Mouse (Mus musculus): ENCODE results near the gene Casc1. TPM values are rescaled to one million over a fixed set of nuclear protein-coding genes. Genes with fewer than 3 reads are reported as not detected.

Gene Casc1
- polyA plus RNA-seq, 2 experiments = 0.09 to 0.19 TPM

GRCm38 (mm10) chr6:145250185-145250791 is 39.5 kb upstream of the Casc1 start, which contains the start of gene Kras:
Gene Kras, minus strand, starts transcription at chr6:145250239.
- Histone ChIP-seq H3K4me1 (replicated peaks; ENCODE audit: control insufficient read depth in 2 of 2, insufficient read depth in 2 of 2, low read length in 1 of 2) (peaks cover 6 to 16% of the 10 kb centered on the region in 2 experiments), H3K27me3 (ENCODE audit: control insufficient read depth, insufficient read depth, low read length) (no peaks in the 10 kb centered on the region), H3K27ac (peak within 1 kb of the TSS; percentile 51), H3K4me2 (ENCODE audit: low read depth) (peak within 1 kb of the TSS; percentile 78), H3K4me3 (ENCODE audit: insufficient read depth in 1 of 2, low read depth in 2 of 2, low read length in 2 of 2) (peak within 1 kb of the TSS; percentile 73 to 98), H3K36me3 (replicated peaks; ENCODE audit: control insufficient read depth, insufficient read depth, low read depth) (peaks cover 11% of the 10 kb centered on the region; the same call in 1 of the 2 replicates), H3K9me3 (ENCODE audit: control insufficient read depth, low read length) (no peaks in the 10 kb centered on the region), H3K9ac (replicated peaks) (peak within 1 kb of the TSS; percentile 98)
- TF ChIP-seq CTCF (IDR thresholded peaks at IDR 0.05; ENCODE audit: low read depth) (no peak), EP300 (IDR thresholded peaks at IDR 0.05; ENCODE audit: low read depth) (no peak)
- under 1% methylated on average over 55 of the region's 83 CpGs for WGBS (ENCODE audit: insufficient replicate concordance)
- ATAC-seq (ENCODE audit: insufficient read depth) = peak; percentile 92
- DNase-seq (ENCODE audit: low read depth in 3 of 3, low spot score in 3 of 3) = peak; percentile 81 to 85 (median 85)

GRCm38 (mm10) chr6:145249291-145250184 is 38.7 kb upstream of the Casc1 start:
- peak overlapping the region; percentile 98 for H3K9ac ChIP-seq (replicated peaks)
- peak; percentile 30 to 44 (median 34) for DNase-seq (ENCODE audit: low read depth in 3 of 3, low spot score in 3 of 3)
- peak; percentile 77 for ATAC-seq (ENCODE audit: insufficient read depth)
- H3K4me2 ChIP-seq (ENCODE audit: low read depth) = peak overlapping the region; percentile 78
- H3K9me3 ChIP-seq (ENCODE audit: control insufficient read depth, low read length) = no peaks in the 10 kb centered on the region
- peak overlapping the region; percentile 51 for H3K27ac ChIP-seq
- TF ChIP-seq CTCF (IDR thresholded peaks at IDR 0.05; ENCODE audit: low read depth) (no peak), EP300 (IDR thresholded peaks at IDR 0.05; ENCODE audit: low read depth) (no peak)
- WGBS (ENCODE audit: insufficient replicate concordance) = under 1% methylated on average over 103 of the region's 124 CpGs
- peaks cover 14% of the 10 kb centered on the region for H3K36me3 ChIP-seq (replicated peaks; ENCODE audit: control insufficient read depth, insufficient read depth, low read depth)
- H3K27me3 ChIP-seq (ENCODE audit: control insufficient read depth, insufficient read depth, low read length) = no peaks in the 10 kb centered on the region
- H3K4me1 ChIP-seq (replicated peaks; ENCODE audit: control insufficient read depth in 2 of 2, insufficient read depth in 2 of 2, low read length in 1 of 2) = peaks cover 6 to 16% of the 10 kb centered on the region in 2 experiments
- H3K4me3 ChIP-seq (ENCODE audit: insufficient read depth in 1 of 2, low read depth in 2 of 2, low read length in 2 of 2) = peak overlapping the region; percentile 73 to 98

- ATAC-seq (ENCODE audit: insufficient read depth) = no peak
- 66% methylated on average over 3 of the region's 3 CpGs for WGBS (ENCODE audit: insufficient replicate concordance)
- TF ChIP-seq CTCF (IDR thresholded peaks at IDR 0.05; ENCODE audit: low read depth) = no peak
- no peak for TF ChIP-seq EP300 (IDR thresholded peaks at IDR 0.05; ENCODE audit: low read depth)
These were observed 37.1 kb upstream of the Casc1 start for GRCm38 (mm10) chr6:145247886-145248285.

GRCm38 (mm10) chr6:145246841-145247240 is 36.0 kb upstream of the Casc1 start:
- DNase-seq (ENCODE audit: low read depth in 3 of 3, low spot score in 3 of 3) (no peak), ATAC-seq (ENCODE audit: insufficient read depth) (no peak)
- 89% methylated on average over 5 of the region's 5 CpGs for WGBS (ENCODE audit: insufficient replicate concordance)
- H3K36me3 ChIP-seq (replicated peaks; ENCODE audit: control insufficient read depth, insufficient read depth, low read depth) = peaks cover 19% of the 10 kb centered on the region
- no peak overlapping the region for H3K4me2 ChIP-seq (ENCODE audit: low read depth)
- H3K9me3 ChIP-seq (ENCODE audit: control insufficient read depth, low read length) = no peaks in the 10 kb centered on the region
- no peak overlapping the region for H3K4me3 ChIP-seq (ENCODE audit: insufficient read depth in 1 of 2, low read depth in 2 of 2, low read length in 2 of 2)
- peaks cover 6 to 16% of the 10 kb centered on the region in 2 experiments for H3K4me1 ChIP-seq (replicated peaks; ENCODE audit: control insufficient read depth in 2 of 2, insufficient read depth in 2 of 2, low read length in 1 of 2)
- no peaks in the 10 kb centered on the region for H3K27me3 ChIP-seq (ENCODE audit: control insufficient read depth, insufficient read depth, low read length)
- no peak for TF ChIP-seq EP300 (IDR thresholded peaks at IDR 0.05; ENCODE audit: low read depth)
- TF ChIP-seq CTCF (IDR thresholded peaks at IDR 0.05; ENCODE audit: low read depth) = no peak
- no peak overlapping the region for H3K9ac ChIP-seq (replicated peaks)
- no peak overlapping the region for H3K27ac ChIP-seq

More at GRCm38 (mm10) chr6:145247886-145248285, 37.1 kb upstream of the Casc1 start:
- no peaks in the 10 kb centered on the region for H3K27me3 ChIP-seq (ENCODE audit: control insufficient read depth, insufficient read depth, low read length)
- H3K9ac ChIP-seq (replicated peaks) = no peak overlapping the region
- H3K9me3 ChIP-seq (ENCODE audit: control insufficient read depth, low read length) = no peaks in the 10 kb centered on the region
- peaks cover 6 to 16% of the 10 kb centered on the region in 2 experiments for H3K4me1 ChIP-seq (replicated peaks; ENCODE audit: control insufficient read depth in 2 of 2, insufficient read depth in 2 of 2, low read length in 1 of 2)
- no peak overlapping the region; the same call in 1 of the 2 replicates for H3K27ac ChIP-seq
- H3K36me3 ChIP-seq (replicated peaks; ENCODE audit: control insufficient read depth, insufficient read depth, low read depth) = peaks cover 19% of the 10 kb centered on the region
- DNase-seq (ENCODE audit: low read depth in 3 of 3, low spot score in 3 of 3) = peak; percentile 5 to 17 (median 14)
- peak overlapping the region; percentile 28 to 98 for H3K4me3 ChIP-seq (ENCODE audit: insufficient read depth in 1 of 2, low read depth in 2 of 2, low read length in 2 of 2)
- peak overlapping the region; percentile 78 for H3K4me2 ChIP-seq (ENCODE audit: low read depth)

DNA sequence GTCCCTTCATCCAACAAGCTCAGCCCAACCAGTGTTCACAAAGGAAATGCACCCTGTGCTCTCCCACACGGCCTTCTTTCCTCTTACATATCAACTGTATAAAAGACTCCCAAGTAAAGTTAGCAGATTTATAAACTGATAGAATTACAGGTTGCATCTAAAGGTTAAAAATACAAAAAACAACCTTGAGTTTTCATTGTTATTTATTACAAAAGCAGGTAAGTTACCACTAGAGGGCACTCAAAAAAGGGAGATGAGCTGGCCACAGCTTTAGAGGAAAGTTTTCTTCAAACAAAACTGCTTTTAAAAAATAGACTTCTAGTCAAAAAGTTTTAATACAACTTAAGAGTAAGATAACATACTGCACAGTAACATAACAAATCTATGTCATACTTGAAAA is 31.7 kb upstream of the Casc1 start:
- Histone ChIP-seq H3K27me3 (ENCODE audit: control insufficient read depth, insufficient read depth, low read length) (no peaks in the 10 kb centered on the region), H3K4me3 (ENCODE audit: insufficient read depth in 1 of 2, low read depth in 2 of 2, low read length in 2 of 2) (no peak overlapping the region), H3K4me2 (ENCODE audit: low read depth) (no peak overlapping the region), H3K4me1 (replicated peaks; ENCODE audit: control insufficient read depth in 2 of 2, insufficient read depth in 2 of 2, low read length in 1 of 2) (peaks cover 0 to 3% of the 10 kb centered on the region in 2 experiments; a peak in 2 of 4 replicates), H3K27ac (no peak overlapping the region), H3K9ac (replicated peaks) (no peak overlapping the region), H3K9me3 (ENCODE audit: control insufficient read depth, low read length) (no peaks in the 10 kb centered on the region), H3K36me3 (replicated peaks; ENCODE audit: control insufficient read depth, insufficient read depth, low read depth) (peaks cover 34% of the 10 kb centered on the region)
- DNase-seq (ENCODE audit: low read depth in 3 of 3, low spot score in 3 of 3) = peak in 2 of 3 experiments; percentile 5 to 11
- WGBS (ENCODE audit: insufficient replicate concordance) = 45% methylated on average over 1 of the region's 1 CpGs
- TF ChIP-seq EP300 (IDR thresholded peaks at IDR 0.05; ENCODE audit: low read depth) (no peak), CTCF (IDR thresholded peaks at IDR 0.05; ENCODE audit: low read depth) (peak; percentile 29; the same call in 1 of the 2 replicates)
- ATAC-seq (ENCODE audit: insufficient read depth) = no peak

Measured in liver, embryonic 14.5 days (tissue).